Mouse (Mus musculus): ENCODE data around the gene Cela1. TPM values are rescaled to one million over a fixed set of nuclear protein-coding genes. Genes with fewer than 3 reads are reported as not detected.

Gene Cela1
- polyA plus RNA-seq, 1 experiment: 8.3 TPM

- 10% methylated on average over 17 of the region's 17 CpGs for WGBS
- Histone ChIP-seq H3K27me3 (ENCODE audit: control insufficient read depth, insufficient read depth, low read length) (no peaks in the 10 kb centered on the region), H3K27ac (ENCODE audit: insufficient read depth, low read length) (no peak overlapping the region), H3K4me1 (ENCODE audit: control insufficient read depth, insufficient read depth, low read length) (no peaks in the 10 kb centered on the region), H3K4me3 (replicated peaks; ENCODE audit: insufficient read depth, low read depth, low read length) (no peak overlapping the region)
- TF ChIP-seq CTCF (IDR thresholded peaks at IDR 0.05; ENCODE audit: borderline replicate concordance, insufficient read depth, low read depth, low read length): no peak
- no peak for TF ChIP-seq POLR2A (IDR thresholded peaks at IDR 0.05; ENCODE audit: borderline replicate concordance, insufficient read depth, low read length)
- no peak for DNase-seq
Observed at GRCm38 (mm10) chr15:100703913-100704312, 16.2 kb upstream of the Cela1 start.

DNA sequence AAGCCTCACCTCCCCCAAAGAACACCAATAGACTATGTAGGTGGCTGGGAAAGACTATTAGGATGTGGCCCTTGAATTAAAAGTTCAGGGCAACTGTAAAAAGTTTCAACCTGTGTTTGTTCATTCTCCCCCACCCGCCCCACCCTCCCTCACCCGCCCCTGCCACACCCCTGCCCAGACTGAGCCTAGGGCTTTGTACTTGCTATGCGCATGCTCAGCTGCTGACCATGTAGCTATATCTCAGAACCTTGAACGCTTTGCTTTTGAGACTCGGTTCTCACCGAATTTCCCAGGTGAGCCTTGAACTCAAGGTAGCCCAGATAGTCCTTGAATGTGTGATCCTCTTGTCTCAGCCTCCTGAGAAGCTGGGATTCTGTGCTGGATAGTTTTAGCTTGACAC lies 14.1 kb upstream of the Cela1 start:
- DNase-seq: no peak
- H3K27me3 ChIP-seq (ENCODE audit: control insufficient read depth, insufficient read depth, low read length): no peaks in the 10 kb centered on the region
- H3K4me3 ChIP-seq (replicated peaks; ENCODE audit: insufficient read depth, low read depth, low read length): no peak overlapping the region
- TF ChIP-seq CTCF (IDR thresholded peaks at IDR 0.05; ENCODE audit: borderline replicate concordance, insufficient read depth, low read depth, low read length) (no peak), POLR2A (IDR thresholded peaks at IDR 0.05; ENCODE audit: borderline replicate concordance, insufficient read depth, low read length) (no peak)
- H3K4me1 ChIP-seq (ENCODE audit: control insufficient read depth, insufficient read depth, low read length): no peaks in the 10 kb centered on the region
- no peak overlapping the region for H3K27ac ChIP-seq (ENCODE audit: insufficient read depth, low read length)
- WGBS: 82% methylated on average over 6 of the region's 6 CpGs

DNA sequence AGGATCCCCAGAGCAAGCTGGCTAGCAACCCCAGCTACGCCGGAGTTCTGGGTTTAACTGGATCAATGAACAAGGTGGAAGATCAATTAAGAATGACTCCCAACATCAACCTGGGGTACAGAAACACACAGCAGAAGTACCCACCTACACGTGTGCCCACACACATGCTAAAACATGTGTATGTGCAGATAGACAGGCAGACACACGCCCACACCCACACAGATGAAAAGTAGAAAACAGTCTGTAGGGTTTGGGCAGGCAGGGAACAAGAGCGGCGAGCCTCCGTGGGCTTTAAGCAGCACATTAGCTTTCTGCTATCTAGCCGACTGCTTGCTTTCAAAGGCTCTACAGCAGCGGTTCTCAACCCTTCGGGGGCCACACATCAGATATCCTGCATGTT lies 13.4 kb upstream of the Cela1 start:
- Histone ChIP-seq H3K27ac (ENCODE audit: insufficient read depth, low read length) (no peak overlapping the region), H3K4me3 (replicated peaks; ENCODE audit: insufficient read depth, low read depth, low read length) (no peak overlapping the region), H3K4me1 (ENCODE audit: control insufficient read depth, insufficient read depth, low read length) (no peaks in the 10 kb centered on the region), H3K27me3 (ENCODE audit: control insufficient read depth, insufficient read depth, low read length) (no peaks in the 10 kb centered on the region)
- 64% methylated on average over 10 of the region's 10 CpGs for WGBS
- no peak for DNase-seq
- no peak for TF ChIP-seq CTCF (IDR thresholded peaks at IDR 0.05; ENCODE audit: borderline replicate concordance, insufficient read depth, low read depth, low read length)
- no peak for TF ChIP-seq POLR2A (IDR thresholded peaks at IDR 0.05; ENCODE audit: borderline replicate concordance, insufficient read depth, low read length)

GRCm38 (mm10) chr15:100700424-100700823 lies 12.7 kb upstream of the Cela1 start:
- Histone ChIP-seq H3K4me3 (replicated peaks; ENCODE audit: insufficient read depth, low read depth, low read length) (no peak overlapping the region), H3K4me1 (ENCODE audit: control insufficient read depth, insufficient read depth, low read length) (no peaks in the 10 kb centered on the region), H3K27me3 (ENCODE audit: control insufficient read depth, insufficient read depth, low read length) (no peaks in the 10 kb centered on the region), H3K27ac (ENCODE audit: insufficient read depth, low read length) (no peak overlapping the region)
- TF ChIP-seq POLR2A (IDR thresholded peaks at IDR 0.05; ENCODE audit: borderline replicate concordance, insufficient read depth, low read length) (no peak), CTCF (IDR thresholded peaks at IDR 0.05; ENCODE audit: borderline replicate concordance, insufficient read depth, low read depth, low read length) (no peak)
- DNase-seq: no peak
- WGBS: 62% methylated on average over 5 of the region's 5 CpGs

DNA sequence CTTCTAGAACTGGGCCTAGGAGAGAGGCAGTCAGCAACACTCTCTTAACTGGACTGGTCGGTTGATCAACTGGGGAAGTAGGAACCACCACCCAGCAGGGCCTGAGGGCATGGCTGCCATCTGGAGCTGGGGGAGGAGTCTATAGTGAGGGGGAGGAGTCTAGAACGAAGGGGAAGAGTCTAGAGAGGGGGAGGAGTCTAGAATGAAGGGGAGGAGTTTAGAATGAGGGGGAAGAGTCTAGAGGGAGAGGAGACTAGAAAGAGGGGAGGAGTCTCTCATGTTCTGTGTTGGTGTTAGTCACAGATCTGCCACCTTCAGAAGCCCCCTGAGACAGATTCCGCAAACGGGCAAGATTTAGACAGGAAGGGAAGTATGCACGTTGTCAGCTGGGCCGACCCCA lies 11.7 kb upstream of the Cela1 start:
- 46% methylated on average over 6 of the region's 6 CpGs for WGBS
- Histone ChIP-seq H3K27me3 (ENCODE audit: control insufficient read depth, insufficient read depth, low read length) (no peaks in the 10 kb centered on the region), H3K4me3 (replicated peaks; ENCODE audit: insufficient read depth, low read depth, low read length) (no peak overlapping the region), H3K4me1 (ENCODE audit: control insufficient read depth, insufficient read depth, low read length) (no peaks in the 10 kb centered on the region), H3K27ac (ENCODE audit: insufficient read depth, low read length) (no peak overlapping the region)
- TF ChIP-seq CTCF (IDR thresholded peaks at IDR 0.05; ENCODE audit: borderline replicate concordance, insufficient read depth, low read depth, low read length): no peak
- no peak for TF ChIP-seq POLR2A (IDR thresholded peaks at IDR 0.05; ENCODE audit: borderline replicate concordance, insufficient read depth, low read length)
- no peak for DNase-seq

GRCm38 (mm10) chr15:100698078-100698477 lies 10.4 kb upstream of the Cela1 start:
- Histone ChIP-seq H3K4me1 (ENCODE audit: control insufficient read depth, insufficient read depth, low read length) (no peaks in the 10 kb centered on the region), H3K27me3 (ENCODE audit: control insufficient read depth, insufficient read depth, low read length) (no peaks in the 10 kb centered on the region), H3K4me3 (replicated peaks; ENCODE audit: insufficient read depth, low read depth, low read length) (no peak overlapping the region), H3K27ac (ENCODE audit: insufficient read depth, low read length) (no peak overlapping the region)
- DNase-seq: no peak
- 83% methylated on average over 10 of the region's 10 CpGs for WGBS
- no peak for TF ChIP-seq CTCF (IDR thresholded peaks at IDR 0.05; ENCODE audit: borderline replicate concordance, insufficient read depth, low read depth, low read length)
- TF ChIP-seq POLR2A (IDR thresholded peaks at IDR 0.05; ENCODE audit: borderline replicate concordance, insufficient read depth, low read length): no peak

- DNase-seq: no peak
- H3K4me1 ChIP-seq (ENCODE audit: control insufficient read depth, insufficient read depth, low read length): no peaks in the 10 kb centered on the region
- 16% methylated on average over 9 of the region's 9 CpGs for whole genome bisulfite sequencing
- TF ChIP-seq CTCF (IDR thresholded peaks at IDR 0.05; ENCODE audit: borderline replicate concordance, insufficient read depth, low read depth, low read length) (no peak), POLR2A (IDR thresholded peaks at IDR 0.05; ENCODE audit: borderline replicate concordance, insufficient read depth, low read length) (no peak)
- H3K4me3 ChIP-seq (replicated peaks; ENCODE audit: insufficient read depth, low read depth, low read length): no peak overlapping the region
- H3K27ac ChIP-seq (ENCODE audit: insufficient read depth, low read length): no peak overlapping the region
- no peaks in the 10 kb centered on the region for H3K27me3 ChIP-seq (ENCODE audit: control insufficient read depth, insufficient read depth, low read length)
Observed at GRCm38 (mm10) chr15:100694406-100694805, 6.7 kb upstream of the Cela1 start.

- no peak overlapping the region for H3K4me3 ChIP-seq (replicated peaks; ENCODE audit: insufficient read depth, low read depth, low read length)
- DNase-seq: no peak
- TF ChIP-seq POLR2A (IDR thresholded peaks at IDR 0.05; ENCODE audit: borderline replicate concordance, insufficient read depth, low read length) (no peak), CTCF (IDR thresholded peaks at IDR 0.05; ENCODE audit: borderline replicate concordance, insufficient read depth, low read depth, low read length) (no peak)
- no peaks in the 10 kb centered on the region for H3K4me1 ChIP-seq (ENCODE audit: control insufficient read depth, insufficient read depth, low read length)
- H3K27me3 ChIP-seq (ENCODE audit: control insufficient read depth, insufficient read depth, low read length): no peaks in the 10 kb centered on the region
- 76% methylated on average over 3 of the region's 3 CpGs for WGBS
- H3K27ac ChIP-seq (ENCODE audit: insufficient read depth, low read length): no peak overlapping the region
Observed at GRCm38 (mm10) chr15:100691990-100692389, 4.3 kb upstream of the Cela1 start.

Data from cerebellum, adult 2 months (tissue).